Mouse (Mus musculus) forebrain, embryonic 10.5 days (tissue): Measurements from ENCODE around the gene Ddx18. TPM values are rescaled to one million over a fixed set of nuclear protein-coding genes. Genes with fewer than 3 reads are reported as not detected.

Source experiments
- DNase-seq: peaks from one replicate; pipeline ENCODE4 v3.0.0-alpha.2; 2017; ENCODE audit warnings: low spot score; ENCODE audit errors: extremely low spot score
- H3K27ac ChIP-seq: fragments of 300-500 bp; sonication (generic); 2 replicates; pipeline ENCODE4 v1.5.1; 2016; ENCODE audit warnings: mild to moderate bottlenecking
- H3K27me3 ChIP-seq: fragments of 300-500 bp; sonication (generic); 2 replicates; pipeline ENCODE4 v1.6.1; 2016; ENCODE audit warnings: mild to moderate bottlenecking; ENCODE audit not compliant: poor library complexity, severe bottlenecking
- H3K36me3 ChIP-seq: fragments of 300-500 bp; sonication (generic); replicated peaks from 2 replicates; pipeline ENCODE4 v1.6.1; 2016; ENCODE audit warnings: mild to moderate bottlenecking, moderate library complexity
- H3K4me1 ChIP-seq: fragments of 300-500 bp; sonication (generic); 2 replicates; pipeline ENCODE4 v1.6.1; 2016
- H3K4me3 ChIP-seq: fragments of 300-500 bp; sonication (generic); 2 replicates; pipeline ENCODE4 v1.5.1; 2016; ENCODE audit warnings: mild to moderate bottlenecking, moderate library complexity
- H3K9me3 ChIP-seq: fragments of 300-500 bp; sonication (generic); 2 replicates; pipeline ENCODE4 v1.6.1; 2016; ENCODE audit warnings: mild to moderate bottlenecking, moderate library complexity
- WGBS: fragments of 180-500 bp; shearing (Covaris S2); methylation state at CpG from one replicate; pipeline ENCODE4 v1.1.7; 2016; 5-methylcytosine and 5-hydroxymethylcytosine counted together
- polyA plus RNA-seq: library from polyadenylated mRNA; unstranded; fragments of >200 nt; fragmentation: Nextera tagmentation; extraction: Ambion mirVana; gene quantifications from 2 replicates; pipeline ENCODE4 v1.2.1, GENCODE M21; 2016

The Ddx18 gene
- polyA plus RNA-seq, 1 experiment from 2014 or later = 85.6 TPM

- DNase-seq = no peak
- 67% methylated on average over 2 of the region's 2 CpGs for WGBS
- H3K27ac ChIP-seq = no peak overlapping the region
- H3K27me3 ChIP-seq = no peaks in the 10 kb centered on the region
- H3K4me1 ChIP-seq = no peaks in the 10 kb centered on the region
- H3K9me3 ChIP-seq = no peaks in the 10 kb centered on the region
- H3K36me3 ChIP-seq = no peaks in the 10 kb centered on the region
- H3K4me3 ChIP-seq = no peak overlapping the region
Observed at GRCm38 (mm10) chr1:121511186-121511585, 56.6 kb downstream of the Ddx18 start.

- Histone ChIP-seq H3K27ac (no peak overlapping the region), H3K27me3 (no peaks in the 10 kb centered on the region), H3K9me3 (no peaks in the 10 kb centered on the region), H3K36me3 (no peaks in the 10 kb centered on the region), H3K4me1 (no peaks in the 10 kb centered on the region), H3K4me3 (no peak overlapping the region)
- no peak for DNase-seq
- 92% methylated on average over 19 of the region's 19 CpGs for WGBS
Observed at GRCm38 (mm10) chr1:121510420-121511140, 57.2 kb downstream of the Ddx18 start.

- H3K27ac ChIP-seq = no peak overlapping the region
- H3K4me3 ChIP-seq = no peak overlapping the region
- DNase-seq = no peak
- 93% methylated on average over 2 of the region's 2 CpGs for WGBS
- no peaks in the 10 kb centered on the region for H3K27me3 ChIP-seq
- no peaks in the 10 kb centered on the region for H3K9me3 ChIP-seq
- no peaks in the 10 kb centered on the region for H3K4me1 ChIP-seq
- H3K36me3 ChIP-seq = peaks cover 2% of the 10 kb centered on the region; the same call in 1 of the 2 replicates
Observed at GRCm38 (mm10) chr1:121508729-121509128, 59.1 kb downstream of the Ddx18 start.

Other genes starting within 250 kb of the Ddx18 start
- 19.0 and 20.9 TPM in 2 replicates for gene Insig2, start 235.4 kb downstream of the Ddx18 start, polyA plus RNA-seq
- gene Ccdc93, start 136.9 kb downstream of the Ddx18 start, polyA plus RNA-seq = 12.1 and 12.9 TPM in 2 replicates
- 0.33 and 0.53 TPM in 2 replicates for gene Htr5b, start 39.5 kb downstream of the Ddx18 start, polyA plus RNA-seq